Mouse (Mus musculus): ENCODE results near the gene Gm49336. TPM values are rescaled to one million over a fixed set of nuclear protein-coding genes. Genes with fewer than 3 reads are reported as not detected.

The Gm49336 gene
- 71.0 and 77.8 TPM in 2 replicates for polyA plus RNA-seq (2014; fragmentation: Nextera tagmentation; extraction: Ambion mirVana)

DNA sequence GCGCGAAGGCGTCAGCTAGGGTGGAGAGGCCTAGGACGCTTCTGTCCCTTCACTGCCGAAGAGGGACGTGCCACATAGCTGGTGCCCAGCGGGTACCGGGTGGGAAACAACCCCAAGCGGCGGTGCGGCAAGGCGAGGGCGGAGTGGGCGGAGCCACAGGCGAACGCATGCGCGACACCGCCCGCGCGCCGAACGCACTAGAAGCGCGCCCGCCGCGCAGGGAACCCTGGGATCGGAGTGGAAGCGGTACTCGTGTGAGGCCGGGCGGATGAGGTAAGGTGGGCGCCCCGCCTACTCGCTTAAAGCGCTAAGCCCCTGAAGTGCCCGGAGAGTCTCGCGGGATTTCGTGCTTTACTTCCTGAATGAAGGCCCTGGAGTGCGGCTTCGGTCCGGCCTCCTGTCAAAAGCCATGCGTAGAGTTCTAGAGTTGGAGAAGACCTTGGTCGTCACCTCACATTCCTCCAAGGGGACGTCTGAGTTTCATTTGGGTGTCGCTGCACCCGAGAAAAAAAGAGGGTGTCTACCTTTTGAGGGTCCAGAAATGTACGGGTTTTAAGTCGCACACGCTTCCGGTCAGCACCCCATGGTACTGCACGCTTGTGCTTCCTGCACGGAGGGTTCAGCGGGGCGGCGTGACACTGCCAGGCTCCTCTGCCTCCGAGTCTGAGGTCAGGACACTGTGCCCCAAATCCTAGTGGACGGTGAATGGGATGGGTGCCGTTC is at the start of gene Gm49336, which contains the start of gene Nupl1:
Gene Gm49336, minus strand, starts transcription at position 227 of the 723 bp plus-strand sequence.
Gene Nupl1, minus strand, starts transcription at position 151 of the 723 bp plus-strand sequence.
- H3K27ac ChIP-seq = peak within 1 kb of the TSS; percentile 92
- H3K27me3 ChIP-seq (ENCODE audit: control insufficient read depth, insufficient read depth, low read length) = no peaks in the 10 kb centered on the region
- H3K4me3 ChIP-seq (replicated peaks; ENCODE audit: low read length) = peak within 1 kb of the TSS; percentile 100
- H3K4me2 ChIP-seq (replicated peaks) = peak within 1 kb of the TSS; percentile 93
- DNase-seq (ENCODE audit: low spot score) = peak; percentile 99
- H3K9me3 ChIP-seq (ENCODE audit: control insufficient read depth, low read length) = no peaks in the 10 kb centered on the region
- no peaks in the 10 kb centered on the region for H3K36me3 ChIP-seq (replicated peaks; ENCODE audit: control insufficient read depth, insufficient read depth)
- H3K4me1 ChIP-seq (replicated peaks; ENCODE audit: control insufficient read depth, insufficient read depth, low read length) = peaks cover 22% of the 10 kb centered on the region
- H3K9ac ChIP-seq = peak within 1 kb of the TSS; percentile 99
- WGBS = under 1% methylated on average over 62 of the region's 62 CpGs
- ATAC-seq (ENCODE audit: low FRiP score) = peak; percentile 99

DNA sequence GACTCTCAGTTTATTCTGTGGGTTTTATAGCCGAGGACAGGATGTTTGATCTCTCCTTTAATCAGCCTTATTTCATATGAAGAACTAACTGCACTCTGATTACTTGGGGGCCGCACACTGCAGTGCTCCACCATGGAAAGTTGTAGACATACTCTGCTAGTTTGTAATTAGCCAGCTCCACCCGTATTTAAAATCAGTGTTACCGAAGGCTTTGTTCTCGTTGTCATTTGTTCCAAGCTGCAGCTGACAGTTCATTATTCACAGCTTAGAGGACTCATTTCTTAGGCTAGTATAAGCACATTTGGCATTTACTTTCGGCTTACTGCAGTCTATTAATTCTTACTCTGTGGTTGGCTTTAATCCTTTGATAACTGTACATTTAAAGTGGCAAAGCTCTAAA is 49.7 kb upstream of the Gm49336 start:
- Histone ChIP-seq H3K9me3 (ENCODE audit: control insufficient read depth, low read length) (no peaks in the 10 kb centered on the region), H3K4me1 (replicated peaks; ENCODE audit: control insufficient read depth, insufficient read depth, low read length) (no peaks in the 10 kb centered on the region), H3K36me3 (replicated peaks; ENCODE audit: control insufficient read depth, insufficient read depth) (peaks cover 46% of the 10 kb centered on the region), H3K27me3 (ENCODE audit: control insufficient read depth, insufficient read depth, low read length) (no peaks in the 10 kb centered on the region), H3K4me2 (replicated peaks) (no peak overlapping the region), H3K9ac (no peak overlapping the region), H3K27ac (no peak overlapping the region), H3K4me3 (replicated peaks; ENCODE audit: low read length) (no peak overlapping the region)
- ATAC-seq (ENCODE audit: low FRiP score) (no peak), DNase-seq (ENCODE audit: low spot score) (no peak)
- 43% methylated on average over 6 of the region's 6 CpGs for WGBS

- no peak for ATAC-seq (ENCODE audit: low FRiP score)
- 70% methylated on average over 14 of the region's 14 CpGs for WGBS
- Histone ChIP-seq H3K27me3 (ENCODE audit: control insufficient read depth, insufficient read depth, low read length) (no peaks in the 10 kb centered on the region), H3K4me3 (replicated peaks; ENCODE audit: low read length) (no peak overlapping the region), H3K36me3 (replicated peaks; ENCODE audit: control insufficient read depth, insufficient read depth) (peaks cover 46% of the 10 kb centered on the region), H3K4me1 (replicated peaks; ENCODE audit: control insufficient read depth, insufficient read depth, low read length) (no peaks in the 10 kb centered on the region), H3K9me3 (ENCODE audit: control insufficient read depth, low read length) (no peaks in the 10 kb centered on the region), H3K9ac (no peak overlapping the region), H3K27ac (no peak overlapping the region), H3K4me2 (replicated peaks) (no peak overlapping the region)
- DNase-seq (ENCODE audit: low spot score) = peak; percentile 28
Observed at GRCm38 (mm10) chr14:60300224-60300991, 49.1 kb upstream of the Gm49336 start.

- H3K4me2 ChIP-seq (replicated peaks) = no peak overlapping the region
- 98% methylated on average over 1 of the region's 1 CpGs for WGBS
Observed at GRCm38 (mm10) chr14:60295531-60295930, 44.2 kb upstream of the Gm49336 start.

GRCm38 (mm10) chr14:60290363-60290762 is 39.1 kb upstream of the Gm49336 start:
- H3K36me3 ChIP-seq (replicated peaks; ENCODE audit: control insufficient read depth, insufficient read depth) = peaks cover 63% of the 10 kb centered on the region
- H3K4me1 ChIP-seq (replicated peaks; ENCODE audit: control insufficient read depth, insufficient read depth, low read length) = no peaks in the 10 kb centered on the region
- 93% methylated on average over 4 of the region's 4 CpGs for WGBS
- no peaks in the 10 kb centered on the region for H3K9me3 ChIP-seq (ENCODE audit: control insufficient read depth, low read length)
- no peaks in the 10 kb centered on the region for H3K27me3 ChIP-seq (ENCODE audit: control insufficient read depth, insufficient read depth, low read length)
- no peak for DNase-seq (ENCODE audit: low spot score)
- ATAC-seq (ENCODE audit: low FRiP score) = no peak
- no peak overlapping the region for H3K4me2 ChIP-seq (replicated peaks)
- no peak overlapping the region for H3K9ac ChIP-seq
- no peak overlapping the region for H3K4me3 ChIP-seq (replicated peaks; ENCODE audit: low read length)
- no peak overlapping the region for H3K27ac ChIP-seq

More at GRCm38 (mm10) chr14:60295531-60295930, 44.2 kb upstream of the Gm49336 start:
- DNase-seq (ENCODE audit: low spot score) (no peak), ATAC-seq (ENCODE audit: low FRiP score) (no peak)
- H3K9me3 ChIP-seq (ENCODE audit: control insufficient read depth, low read length) = no peaks in the 10 kb centered on the region
- no peaks in the 10 kb centered on the region for H3K27me3 ChIP-seq (ENCODE audit: control insufficient read depth, insufficient read depth, low read length)
- no peak overlapping the region for H3K27ac ChIP-seq
- H3K9ac ChIP-seq = no peak overlapping the region
- H3K36me3 ChIP-seq (replicated peaks; ENCODE audit: control insufficient read depth, insufficient read depth) = peaks cover 61% of the 10 kb centered on the region
- no peak overlapping the region for H3K4me3 ChIP-seq (replicated peaks; ENCODE audit: low read length)
- no peaks in the 10 kb centered on the region for H3K4me1 ChIP-seq (replicated peaks; ENCODE audit: control insufficient read depth, insufficient read depth, low read length)

GRCm38 (mm10) chr14:60286194-60286863 is 35.0 kb upstream of the Gm49336 start:
- H3K4me2 ChIP-seq (replicated peaks) = no peak overlapping the region
- 85% methylated on average over 7 of the region's 7 CpGs for WGBS

DNA sequence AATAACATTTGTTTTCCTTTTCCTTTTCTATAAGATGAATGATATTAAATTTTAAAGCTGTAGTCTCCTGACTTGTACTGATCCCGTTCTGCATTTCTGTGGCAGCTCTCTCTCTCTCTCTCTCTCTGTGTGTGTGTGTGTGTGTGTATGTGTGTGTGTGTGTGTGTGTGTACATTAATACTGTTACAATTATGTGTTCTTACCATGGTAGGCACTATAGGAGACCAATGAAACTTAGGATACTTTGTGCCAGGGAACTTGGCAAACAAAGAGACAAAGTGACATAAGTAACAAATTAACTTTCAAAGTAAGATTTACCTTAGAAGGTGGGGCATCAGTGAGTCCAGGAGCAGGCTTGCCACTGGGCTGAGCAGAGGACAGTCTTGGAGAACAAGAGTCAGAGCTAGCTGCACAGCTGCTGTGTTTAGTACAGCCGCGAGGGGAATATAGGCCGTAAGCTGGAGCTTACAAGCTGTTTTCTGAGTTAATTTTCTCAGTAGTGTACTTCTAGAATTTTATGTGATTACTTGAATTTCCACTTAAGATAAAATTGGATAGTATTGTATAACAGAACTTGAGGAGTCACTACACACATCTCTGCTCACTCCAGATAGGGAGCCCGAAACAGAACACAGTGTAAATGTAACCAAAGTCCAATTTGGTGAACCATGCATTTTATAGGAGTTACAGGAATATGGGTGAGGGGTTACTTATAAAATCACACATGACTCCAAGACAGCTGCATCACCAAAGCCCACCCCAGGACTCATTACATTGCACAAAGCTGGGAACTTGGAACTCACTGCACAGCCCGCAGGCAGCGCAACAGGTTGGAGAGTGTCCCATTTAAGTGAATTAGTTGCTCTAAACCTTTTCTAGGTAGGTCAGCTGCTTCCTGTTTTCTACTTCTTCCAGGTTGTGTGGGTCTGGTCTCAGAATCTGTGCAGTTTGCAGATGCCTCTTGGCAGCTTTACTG is 24.3 kb upstream of the Gm49336 start:
- Histone ChIP-seq H3K4me2 (replicated peaks) (no peak overlapping the region), H3K9ac (no peak overlapping the region), H3K27ac (no peak overlapping the region), H3K4me3 (replicated peaks; ENCODE audit: low read length) (no peak overlapping the region), H3K9me3 (ENCODE audit: control insufficient read depth, low read length) (no peaks in the 10 kb centered on the region), H3K4me1 (replicated peaks; ENCODE audit: control insufficient read depth, insufficient read depth, low read length) (no peaks in the 10 kb centered on the region), H3K27me3 (ENCODE audit: control insufficient read depth, insufficient read depth, low read length) (no peaks in the 10 kb centered on the region), H3K36me3 (replicated peaks; ENCODE audit: control insufficient read depth, insufficient read depth) (peaks cover 23% of the 10 kb centered on the region)
- ATAC-seq (ENCODE audit: low FRiP score) = no peak
- no peak for DNase-seq (ENCODE audit: low spot score)
- 97% methylated on average over 7 of the region's 7 CpGs for WGBS

More at GRCm38 (mm10) chr14:60286194-60286863, 35.0 kb upstream of the Gm49336 start:
- Histone ChIP-seq H3K9ac (no peak overlapping the region), H3K4me3 (replicated peaks; ENCODE audit: low read length) (no peak overlapping the region), H3K36me3 (replicated peaks; ENCODE audit: control insufficient read depth, insufficient read depth) (peaks cover 61% of the 10 kb centered on the region), H3K4me1 (replicated peaks; ENCODE audit: control insufficient read depth, insufficient read depth, low read length) (no peaks in the 10 kb centered on the region), H3K27me3 (ENCODE audit: control insufficient read depth, insufficient read depth, low read length) (no peaks in the 10 kb centered on the region), H3K9me3 (ENCODE audit: control insufficient read depth, low read length) (no peaks in the 10 kb centered on the region), H3K27ac (no peak overlapping the region)
- no peak for DNase-seq (ENCODE audit: low spot score)
- no peak for ATAC-seq (ENCODE audit: low FRiP score)

- 77% methylated on average over 6 of the region's 6 CpGs for WGBS
- DNase-seq (ENCODE audit: low spot score) = no peak
- no peak overlapping the region for H3K4me3 ChIP-seq (replicated peaks; ENCODE audit: low read length)
- H3K9me3 ChIP-seq (ENCODE audit: control insufficient read depth, low read length) = no peaks in the 10 kb centered on the region
- H3K4me1 ChIP-seq (replicated peaks; ENCODE audit: control insufficient read depth, insufficient read depth, low read length) = 0 out of 2 replicates have a peak, but pooled peaks cover 3% of the 10 kb centered on the region
- no peak for ATAC-seq (ENCODE audit: low FRiP score)
- H3K27ac ChIP-seq = no peak overlapping the region
- no peak overlapping the region for H3K4me2 ChIP-seq (replicated peaks)
- no peak overlapping the region for H3K9ac ChIP-seq
- H3K27me3 ChIP-seq (ENCODE audit: control insufficient read depth, insufficient read depth, low read length) = no peaks in the 10 kb centered on the region
- H3K36me3 ChIP-seq (replicated peaks; ENCODE audit: control insufficient read depth, insufficient read depth) = peaks cover 12% of the 10 kb centered on the region
Observed at GRCm38 (mm10) chr14:60273346-60273745, 22.0 kb upstream of the Gm49336 start.

Measured in hindbrain, embryonic 14.5 days (tissue).